Mouse (Mus musculus) limb, embryonic 10.5 days (tissue): ENCODE data around the gene Saa2. TPM values are rescaled to one million over a fixed set of nuclear protein-coding genes. Genes with fewer than 3 reads are reported as not detected.
"Not testable (repeated sequence)": the region's sequence is repeated elsewhere in the genome, so short reads cannot be mapped to it uniquely, and the experiment has no call there.

Experiments
- DNase-seq: peaks from one replicate; pipeline ENCODE4 v3.0.0-alpha.2; 2017; ENCODE audit warnings: low spot score
- H3K27ac ChIP-seq: fragments of 300-500 bp; sonication (generic); 2 replicates; pipeline ENCODE4 v1.5.1; 2016; ENCODE audit warnings: mild to moderate bottlenecking
- H3K27me3 ChIP-seq: fragments of 300-500 bp; sonication (generic); 2 replicates; pipeline ENCODE4 v1.6.1; 2016; ENCODE audit warnings: low read depth, mild to moderate bottlenecking; ENCODE audit not compliant: poor library complexity, severe bottlenecking
- H3K36me3 ChIP-seq: fragments of 300-500 bp; sonication (generic); 2 replicates; pipeline ENCODE4 v1.6.1; 2016; ENCODE audit warnings: mild to moderate bottlenecking, moderate library complexity
- H3K4me1 ChIP-seq: fragments of 300-500 bp; sonication (generic); 2 replicates; pipeline ENCODE4 v1.6.1; 2016
- H3K4me3 ChIP-seq: fragments of 300-500 bp; sonication (generic); 2 replicates; pipeline ENCODE4 v1.5.1; 2016; ENCODE audit warnings: mild to moderate bottlenecking, moderate library complexity
- H3K9me3 ChIP-seq: fragments of 300-500 bp; sonication (generic); replicated peaks from 2 replicates; pipeline ENCODE4 v1.6.1; 2016; ENCODE audit warnings: mild to moderate bottlenecking
- WGBS: fragments of 180-500 bp; shearing (Covaris S2); methylation state at CpG from one replicate; pipeline ENCODE4 v1.1.7; 2016; 5-methylcytosine and 5-hydroxymethylcytosine counted together
- polyA plus RNA-seq: library from polyadenylated mRNA; unstranded; fragments of >200 nt; fragmentation: Nextera tagmentation; extraction: Ambion mirVana; gene quantifications from 2 replicates; pipeline ENCODE4 v1.2.1, GENCODE M21; 2016

The Saa2 gene
- polyA plus RNA-seq, 1 experiment from 2014 or later = 1.7 TPM

GRCm38 (mm10) chr7:46732458-46732857 is 19.1 kb upstream of the Saa2 start, which contains the start of gene Saa4:
Gene Saa4 (minus strand): TSS chr7:46732603.
- Histone ChIP-seq H3K4me1 (no peaks in the 10 kb centered on the region), H3K4me3 (no peak within 1 kb of the TSS), H3K9me3 (no peaks in the 10 kb centered on the region), H3K36me3 (no peaks in the 10 kb centered on the region), H3K27ac (no peak within 1 kb of the TSS), H3K27me3 (no peaks in the 10 kb centered on the region)
- no peak for DNase-seq
- 80% methylated on average over 4 of the region's 4 CpGs for WGBS

- Histone ChIP-seq H3K36me3 (no peaks in the 10 kb centered on the region), H3K4me1 (no peaks in the 10 kb centered on the region), H3K27ac (no peak overlapping the region), H3K4me3 (no peak overlapping the region), H3K27me3 (no peaks in the 10 kb centered on the region), H3K9me3 (no peaks in the 10 kb centered on the region)
- 66% methylated on average over 2 of the region's 2 CpGs for WGBS
- DNase-seq = no peak
Observed at GRCm38 (mm10) chr7:46734983-46735382, 16.6 kb upstream of the Saa2 start.

GRCm38 (mm10) chr7:46738561-46739460 is 12.8 kb upstream of the Saa2 start:
- no peak for DNase-seq
- no peaks in the 10 kb centered on the region for H3K27me3 ChIP-seq
- peaks cover 16% of the 10 kb centered on the region; the same call in 1 of the 2 replicates for H3K4me1 ChIP-seq
- no peak overlapping the region for H3K4me3 ChIP-seq
- no peaks in the 10 kb centered on the region for H3K36me3 ChIP-seq
- no peaks in the 10 kb centered on the region for H3K9me3 ChIP-seq
- 86% methylated on average over 12 of the region's 12 CpGs for WGBS
- no peak overlapping the region for H3K27ac ChIP-seq

- not testable (repeated sequence) for H3K36me3 ChIP-seq, H3K27me3 ChIP-seq, H3K27ac ChIP-seq, DNase-seq, H3K9me3 ChIP-seq, H3K4me3 ChIP-seq
- peaks cover 16% of the 10 kb centered on the region; the same call in 1 of the 2 replicates for H3K4me1 ChIP-seq
- 84% methylated on average over 5 of the region's 5 CpGs for WGBS
Observed at GRCm38 (mm10) chr7:46740041-46740440, 11.5 kb upstream of the Saa2 start.

- not testable (repeated sequence) for DNase-seq, H3K27me3 ChIP-seq, H3K36me3 ChIP-seq, H3K27ac ChIP-seq, H3K4me3 ChIP-seq, H3K9me3 ChIP-seq
- peaks cover 25% of the 10 kb centered on the region for H3K4me1 ChIP-seq
- 80% methylated on average over 3 of the region's 3 CpGs for WGBS
Observed at GRCm38 (mm10) chr7:46742880-46743279, 8.7 kb upstream of the Saa2 start, which contains the start of gene Saa1. Gene Saa1 (minus strand): TSS chr7:46742980.

- Histone ChIP-seq H3K27me3 (no peaks in the 10 kb centered on the region), H3K27ac (no peak overlapping the region), H3K4me3 (no peak overlapping the region), H3K4me1 (peaks cover 25% of the 10 kb centered on the region), H3K36me3 (no peaks in the 10 kb centered on the region), H3K9me3 (no peaks in the 10 kb centered on the region)
- no peak for DNase-seq
- 71% methylated on average over 3 of the region's 3 CpGs for WGBS
Observed at GRCm38 (mm10) chr7:46745816-46746215, 5.8 kb upstream of the Saa2 start.

GRCm38 (mm10) chr7:46746381-46746780 is 5.2 kb upstream of the Saa2 start:
- H3K9me3 ChIP-seq = no peaks in the 10 kb centered on the region
- 68% methylated on average over 7 of the region's 7 CpGs for WGBS
- H3K4me3 ChIP-seq = no peak overlapping the region
- no peak for DNase-seq
- H3K4me1 ChIP-seq = peaks cover 24% of the 10 kb centered on the region
- no peak overlapping the region for H3K27ac ChIP-seq
- no peaks in the 10 kb centered on the region for H3K27me3 ChIP-seq
- H3K36me3 ChIP-seq = no peaks in the 10 kb centered on the region

GRCm38 (mm10) chr7:46748459-46748858 is 3.1 kb upstream of the Saa2 start:
- Histone ChIP-seq H3K9me3 (no peaks in the 10 kb centered on the region), H3K27ac (no peak overlapping the region), H3K36me3 (no peaks in the 10 kb centered on the region), H3K4me3 (no peak overlapping the region), H3K4me1 (peaks cover 26% of the 10 kb centered on the region), H3K27me3 (no peaks in the 10 kb centered on the region)
- no peak for DNase-seq
- WGBS = 69% methylated on average over 3 of the region's 3 CpGs

GRCm38 (mm10) chr7:46761049-46761795 is 9.6 kb downstream of the Saa2 start:
- Histone ChIP-seq H3K27ac (no peak overlapping the region), H3K27me3 (no peaks in the 10 kb centered on the region), H3K4me1 (peaks cover 3% of the 10 kb centered on the region), H3K4me3 (no peak overlapping the region), H3K9me3 (no peaks in the 10 kb centered on the region), H3K36me3 (peaks cover 72% of the 10 kb centered on the region)
- DNase-seq = no peak
- WGBS = 81% methylated on average over 11 of the region's 11 CpGs

GRCm38 (mm10) chr7:46762601-46763000 is 11.0 kb downstream of the Saa2 start:
- Histone ChIP-seq H3K9me3 (no peaks in the 10 kb centered on the region), H3K27me3 (no peaks in the 10 kb centered on the region), H3K27ac (no peak overlapping the region), H3K4me3 (no peak overlapping the region), H3K36me3 (peaks cover 85% of the 10 kb centered on the region), H3K4me1 (peaks cover 3% of the 10 kb centered on the region)
- no peak for DNase-seq
- 94% methylated on average over 5 of the region's 5 CpGs for WGBS

GRCm38 (mm10) chr7:46764672-46765071 is 13.1 kb downstream of the Saa2 start:
- Histone ChIP-seq H3K4me3 (no peak overlapping the region), H3K27ac (no peak overlapping the region), H3K4me1 (no peaks in the 10 kb centered on the region), H3K36me3 (peaks cover 97% of the 10 kb centered on the region), H3K27me3 (no peaks in the 10 kb centered on the region), H3K9me3 (no peaks in the 10 kb centered on the region)
- no peak for DNase-seq
- WGBS = 93% methylated on average over 8 of the region's 8 CpGs

GRCm38 (mm10) chr7:46767371-46767770 is 15.8 kb downstream of the Saa2 start:
- peaks cover 92% of the 10 kb centered on the region for H3K36me3 ChIP-seq

GRCm38 (mm10) chr7:46768451-46768850 is 16.9 kb downstream of the Saa2 start:
- Histone ChIP-seq H3K36me3 (peaks cover 91% of the 10 kb centered on the region), H3K9me3 (no peaks in the 10 kb centered on the region), H3K27me3 (no peaks in the 10 kb centered on the region), H3K4me3 (no peak overlapping the region), H3K27ac (no peak overlapping the region), H3K4me1 (no peaks in the 10 kb centered on the region)
- DNase-seq = no peak
- 94% methylated on average over 7 of the region's 7 CpGs for WGBS

More at GRCm38 (mm10) chr7:46767371-46767770, 15.8 kb downstream of the Saa2 start:
- no peaks in the 10 kb centered on the region for H3K9me3 ChIP-seq
- H3K27ac ChIP-seq = no peak overlapping the region
- H3K4me1 ChIP-seq = no peaks in the 10 kb centered on the region
- H3K27me3 ChIP-seq = no peaks in the 10 kb centered on the region
- DNase-seq = no peak
- no peak overlapping the region for H3K4me3 ChIP-seq
